Comparison of ENCODE assay signal across 1 mouse cellular context in genomic region chr10:78009184-78009944, GRCm38 (mm10).
A peak's percentile ranks its signal among the peaks of the same experiment; 100 is the strongest.
TF ChIP-seq lines count a peak whose summit lies in the region.

No protein-coding gene starts in this region.

TF ChIP-seq in MEL, 35 proteins besides CTCF, POLR2A, EP300 and RAD21 (continued from another document):
- peak; percentile 50; the same call in 1 of the 2 replicates for TF ChIP-seq HCFC1 (IDR thresholded peaks at IDR 0.05; ENCODE audit: low read depth, low read length)
